Mouse (Mus musculus) liver, adult 2 months (tissue): ENCODE data around the gene Stmn3.

Experiments used
- CTCF ChIP-seq: fragments of 200-500 bp; IDR thresholded peaks from 2 replicates; pipeline ENCODE4 v1.5.1; 2011; ENCODE audit warnings: low read depth, low read length, control low read depth
- POLR2A ChIP-seq: fragments of 200-500 bp; IDR thresholded peaks from 2 replicates; pipeline ENCODE4 v1.6.1; 2011; ENCODE audit warnings: low read length, control low read depth; ENCODE audit not compliant: insufficient read depth; ENCODE audit errors: extremely low read depth

DNA sequence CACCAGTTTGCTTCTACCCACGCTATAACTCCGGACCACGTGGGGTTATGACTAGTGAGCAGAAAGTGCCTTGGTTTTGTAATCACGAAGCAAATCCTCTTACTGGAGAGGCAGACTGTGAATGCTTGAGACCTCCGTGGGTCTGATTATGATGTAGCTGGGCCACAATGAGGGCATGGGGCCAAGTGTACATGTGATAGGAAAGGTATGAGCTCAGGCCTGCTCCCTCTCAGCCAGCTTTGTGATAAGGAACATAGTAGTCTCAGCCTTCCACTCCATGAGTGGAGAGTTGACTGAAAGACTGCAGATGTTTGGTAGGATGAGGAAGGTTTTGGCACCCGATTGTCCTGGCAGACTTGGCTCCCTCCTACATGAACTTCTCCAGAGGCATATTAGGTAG lies 28.5 kb upstream of the Stmn3 start:
- TF ChIP-seq CTCF (no peak), POLR2A (no peak)
